ENCODE assay signal across 21 mouse cellular contexts in genomic region chr4:104582726-104583125, GRCm38 (mm10).
DNase-seq lines count a peak whose midpoint lies in the region; ATAC-seq and TF ChIP-seq lines count a peak whose summit lies in the region.
"Had no signal": no experiment of that assay in that cellular context is flagged by ENCODE, and none has a peak within 500 bp of the region (broad histone marks: within the 10 kb centered on the region; RNA-seq: fewer than 3 reads in every experiment).

No protein-coding gene starts in this region.

- H3K36me3 ChIP-seq in embryonic facial prominence, embryonic 10.5 days (replicated peaks) = no peaks in the 10 kb centered on the region
- no peaks in the 10 kb centered on the region for H3K36me3 ChIP-seq in limb, embryonic 10.5 days
- H3K36me3 ChIP-seq in midbrain, embryonic 14.5 days (ENCODE audit: control insufficient read depth, insufficient read depth, low read length) = no peaks in the 10 kb centered on the region
- H3K36me3 ChIP-seq: embryonic facial prominence, embryonic 12.5 days; heart, embryonic 12.5 days; hindbrain, embryonic 10.5 days had no signal

- no peak for TF ChIP-seq POLR2A in brain, embryonic 14.5 days (IDR thresholded peaks at IDR 0.05; ENCODE audit: borderline replicate concordance, extremely low read depth, insufficient read depth, insufficient read length, poor library complexity, severe bottlenecking)

- no peak for TF ChIP-seq CTCF in brain, embryonic 14.5 days (IDR thresholded peaks at IDR 0.05; ENCODE audit: borderline replicate concordance, extremely low read depth, insufficient read depth, insufficient read length)

- no peak overlapping the region for H3K4me3 ChIP-seq in embryonic facial prominence, embryonic 10.5 days
- H3K4me3 ChIP-seq in limb, embryonic 10.5 days = no peak overlapping the region
- no peak overlapping the region for H3K4me3 ChIP-seq in midbrain, embryonic 14.5 days (replicated peaks; ENCODE audit: low read depth, low read length)
- H3K4me3 ChIP-seq: embryonic facial prominence, embryonic 12.5 days; forebrain, embryonic 13.5 days; gastrocnemius, adult 2 months; heart, embryonic 12.5 days; hindbrain, embryonic 10.5 days had no signal

- H3K9me3 ChIP-seq in embryonic facial prominence, embryonic 10.5 days = no peaks in the 10 kb centered on the region
- no peaks in the 10 kb centered on the region for H3K9me3 ChIP-seq in limb, embryonic 10.5 days (replicated peaks)
- no peaks in the 10 kb centered on the region for H3K9me3 ChIP-seq in midbrain, embryonic 14.5 days (ENCODE audit: control insufficient read depth, low read length)
- H3K9me3 ChIP-seq: embryonic facial prominence, embryonic 12.5 days; forebrain, embryonic 13.5 days; heart, embryonic 12.5 days; hindbrain, embryonic 10.5 days had no signal

- H3K9ac ChIP-seq in midbrain, embryonic 14.5 days (replicated peaks; ENCODE audit: low read length) = no peak overlapping the region
- H3K9ac ChIP-seq: embryonic facial prominence, embryonic 12.5 days; forebrain, embryonic 13.5 days; forebrain, postnatal 0 days; heart, embryonic 12.5 days; hindbrain, embryonic 14.5 days had no signal

- peaks cover 26% of the 10 kb centered on the region for H3K4me1 ChIP-seq in embryonic facial prominence, embryonic 10.5 days
- H3K4me1 ChIP-seq in limb, embryonic 10.5 days = peaks cover 27% of the 10 kb centered on the region
- peaks cover 11% of the 10 kb centered on the region; the same call in 1 of the 2 replicates for H3K4me1 ChIP-seq in midbrain, embryonic 14.5 days (ENCODE audit: control insufficient read depth, insufficient read depth, low read length)

- no peak for ATAC-seq in midbrain, embryonic 14.5 days (ENCODE audit: low FRiP score, low TSS enrichment)
- ATAC-seq: forebrain, embryonic 13.5 days; forebrain, postnatal 0 days; intestine, embryonic 16.5 days; Patski had no signal

- peak; percentile 8 for DNase-seq in adrenal gland, adult 8-10 months
- DNase-seq in adrenal gland, adult 18-20 months (ENCODE audit: low spot score in 2 of 2) = no peak
- peak; percentile 47 for DNase-seq in brain, embryonic 14.5 days (ENCODE audit: low read depth)
- DNase-seq in embryonic facial prominence, embryonic 10.5 days (ENCODE audit: low spot score) = peak; percentile 41
- peak; percentile 34 for DNase-seq in limb, embryonic 10.5 days (ENCODE audit: low spot score)
- DNase-seq in midbrain, embryonic 14.5 days = no peak
- no peak for DNase-seq in thymus, postnatal 10 days (ENCODE audit: low spot score in 2 of 2)
- no peak for DNase-seq in layer of hippocampus, adult 11-12 months (ENCODE audit: low spot score)
- DNase-seq: cerebellum, adult 2 months; cerebellum, postnatal 10 days; forebrain, postnatal 0 days; gastrocnemius, adult 2 months; gastrocnemius, postnatal 25 days; kidney, adult 8-10 months had no signal

- 33% methylated on average over 5 of the region's 5 CpGs for WGBS in embryonic facial prominence, embryonic 10.5 days
- WGBS in limb, embryonic 10.5 days = 33% methylated on average over 5 of the region's 5 CpGs
- 68% methylated on average over 5 of the region's 5 CpGs for WGBS in midbrain, embryonic 14.5 days

- no peaks in the 10 kb centered on the region for H3K27me3 ChIP-seq in embryonic facial prominence, embryonic 10.5 days (replicated peaks; ENCODE audit: low read depth, poor library complexity, severe bottlenecking)
- no peaks in the 10 kb centered on the region for H3K27me3 ChIP-seq in limb, embryonic 10.5 days (ENCODE audit: low read depth, poor library complexity, severe bottlenecking)
- H3K27me3 ChIP-seq in midbrain, embryonic 14.5 days (ENCODE audit: control insufficient read depth, insufficient read depth, low read length) = no peaks in the 10 kb centered on the region
- H3K27me3 ChIP-seq: embryonic facial prominence, embryonic 12.5 days; forebrain, embryonic 13.5 days; heart, embryonic 12.5 days; Patski had no signal

- H3K27ac ChIP-seq in embryonic facial prominence, embryonic 10.5 days (replicated peaks) = no peak overlapping the region
- no peak overlapping the region for H3K27ac ChIP-seq in limb, embryonic 10.5 days
- no peak overlapping the region for H3K27ac ChIP-seq in midbrain, embryonic 14.5 days (replicated peaks; ENCODE audit: low read depth, low read length)
- H3K27ac ChIP-seq: embryonic facial prominence, embryonic 12.5 days; forebrain, embryonic 13.5 days; gastrocnemius, adult 2 months; hindbrain, embryonic 14.5 days had no signal

- H3K4me2 ChIP-seq in midbrain, embryonic 14.5 days (ENCODE audit: low read length) = no peak overlapping the region
- H3K4me2 ChIP-seq: embryonic facial prominence, embryonic 12.5 days; forebrain, embryonic 13.5 days; heart, embryonic 12.5 days; hindbrain, embryonic 14.5 days had no signal

Comparison
In these comparisons a context has a peak if more than half of its experiments do, and no peak if none do; other contexts are left out.
1. DNase-seq: peak in adrenal gland, adult 8-10 months (single experiment), brain, embryonic 14.5 days (single experiment), embryonic facial prominence, embryonic 10.5 days (single experiment) and limb, embryonic 10.5 days (single experiment); none in adrenal gland, adult 18-20 months (0 of 2), midbrain, embryonic 14.5 days (single experiment), thymus, postnatal 10 days (0 of 2) and layer of hippocampus, adult 11-12 months (single experiment).